Mouse (Mus musculus) layer of hippocampus, adult 9-11 months (tissue): Measurements from ENCODE around the gene Zmiz2.
A peak's percentile ranks its signal among the peaks of the same experiment; 100 is the strongest.
"Not testable (repeated sequence)": the region's sequence is repeated elsewhere in the genome, so short reads cannot be mapped to it uniquely, and the experiment has no call there.

Source experiments
- DNase-seq: peaks from one replicate; pipeline ENCODE4 v3.0.0; 2022

The Zmiz2 gene

GRCm38 (mm10) chr11:6388726-6389413, at the start of gene Zmiz2:
Gene Zmiz2 (plus strand): TSS chr11:6389074.
- peak; percentile 96 for DNase-seq

GRCm38 (mm10) chr11:6345956-6346355, 42.9 kb upstream of the Zmiz2 start:
- DNase-seq = no peak

- no peak for DNase-seq
These were observed 41.9 kb upstream of the Zmiz2 start for GRCm38 (mm10) chr11:6346966-6347365.

GRCm38 (mm10) chr11:6348681-6349200, 40.1 kb upstream of the Zmiz2 start:
- DNase-seq = no peak

- DNase-seq = no peak
These were observed 39.3 kb upstream of the Zmiz2 start for GRCm38 (mm10) chr11:6349586-6349985.

- DNase-seq = no peak
These were observed 33.8 kb upstream of the Zmiz2 start for GRCm38 (mm10) chr11:6355106-6355505.

- DNase-seq = no peak
These were observed 24.1 kb upstream of the Zmiz2 start for GRCm38 (mm10) chr11:6364581-6365275.

- peak; percentile 71 for DNase-seq
These were observed 23.0 kb upstream of the Zmiz2 start for GRCm38 (mm10) chr11:6365885-6366284.

GRCm38 (mm10) chr11:6366434-6366833, 22.4 kb upstream of the Zmiz2 start:
- DNase-seq = no peak

GRCm38 (mm10) chr11:6367156-6367555, 21.7 kb upstream of the Zmiz2 start:
- DNase-seq = no peak

GRCm38 (mm10) chr11:6367986-6368385, 20.9 kb upstream of the Zmiz2 start:
- DNase-seq = not testable (repeated sequence)

- no peak for DNase-seq
These were observed 17.3 kb upstream of the Zmiz2 start for GRCm38 (mm10) chr11:6371376-6372155.

- DNase-seq = no peak
These were observed 16.1 kb upstream of the Zmiz2 start for GRCm38 (mm10) chr11:6372784-6373183.

GRCm38 (mm10) chr11:6380916-6381315, 8.0 kb upstream of the Zmiz2 start:
- no peak for DNase-seq

- DNase-seq = no peak
These were observed 648 bp upstream of the Zmiz2 start for GRCm38 (mm10) chr11:6388126-6388725.

- DNase-seq = no peak
These were observed 628 bp downstream of the Zmiz2 start for GRCm38 (mm10) chr11:6389483-6389921.

- DNase-seq = no peak
These were observed 1.6 kb downstream of the Zmiz2 start for GRCm38 (mm10) chr11:6390376-6391053.

GRCm38 (mm10) chr11:6391516-6392276, 2.8 kb downstream of the Zmiz2 start:
- no peak for DNase-seq

- no peak for DNase-seq
These were observed 4.0 kb downstream of the Zmiz2 start for GRCm38 (mm10) chr11:6392857-6393256.

- no peak for DNase-seq
These were observed 5.0 kb downstream of the Zmiz2 start for GRCm38 (mm10) chr11:6393866-6394265.

- DNase-seq = no peak
These were observed 6.7 kb downstream of the Zmiz2 start for GRCm38 (mm10) chr11:6395565-6395964.

- DNase-seq = no peak
These were observed 9.3 kb downstream of the Zmiz2 start for GRCm38 (mm10) chr11:6398141-6398540.
